Mouse (Mus musculus) retina, embryonic 14.5 days (tissue): ENCODE results near the gene Zbtb43.
A peak's percentile ranks its signal among the peaks of the same experiment; 100 is the strongest.

ENCODE experiments used
- DNase-seq: peaks from one replicate; pipeline ENCODE4 v3.0.0-alpha.2; 2015; ENCODE audit warnings: low spot score

Gene Zbtb43

GRCm38 (mm10) chr2:33468466-33469097, at the start of gene Zbtb43:
Gene Zbtb43, minus strand, starts transcription at chr2:33468559.
- DNase-seq, result peak; percentile 97

- DNase-seq, result no peak
These were observed 47.5 kb upstream of the Zbtb43 start for GRCm38 (mm10) chr2:33515856-33516255.

- DNase-seq, result no peak
These were observed 47.1 kb upstream of the Zbtb43 start for GRCm38 (mm10) chr2:33515431-33515830.

GRCm38 (mm10) chr2:33510791-33511190, 42.4 kb upstream of the Zbtb43 start:
- DNase-seq, result no peak

- no peak for DNase-seq
These were observed 34.2 kb upstream of the Zbtb43 start for GRCm38 (mm10) chr2:33502602-33503001.

GRCm38 (mm10) chr2:33498280-33498679, 29.9 kb upstream of the Zbtb43 start:
- no peak for DNase-seq

- peak; percentile 24 for DNase-seq
These were observed 27.3 kb upstream of the Zbtb43 start for GRCm38 (mm10) chr2:33495654-33496053.

- no peak for DNase-seq
These were observed 23.7 kb upstream of the Zbtb43 start for GRCm38 (mm10) chr2:33492041-33492440.

- peak; percentile 49 for DNase-seq
These were observed 21.2 kb upstream of the Zbtb43 start for GRCm38 (mm10) chr2:33489565-33489964.

- no peak for DNase-seq
These were observed 19.0 kb upstream of the Zbtb43 start for GRCm38 (mm10) chr2:33487332-33487731.

- peak; percentile 91 for DNase-seq
These were observed 18.5 kb upstream of the Zbtb43 start for GRCm38 (mm10) chr2:33486866-33487265.

GRCm38 (mm10) chr2:33477961-33478755, 9.8 kb upstream of the Zbtb43 start:
- DNase-seq, result no peak

- DNase-seq, result no peak
These were observed 7.6 kb upstream of the Zbtb43 start for GRCm38 (mm10) chr2:33475961-33476360.

GRCm38 (mm10) chr2:33467546-33468465, 553 bp downstream of the Zbtb43 start:
- no peak for DNase-seq

GRCm38 (mm10) chr2:33465966-33466365, 2.4 kb downstream of the Zbtb43 start:
- no peak for DNase-seq

GRCm38 (mm10) chr2:33465215-33465614, 3.1 kb downstream of the Zbtb43 start:
- no peak for DNase-seq

GRCm38 (mm10) chr2:33462066-33462465, 6.3 kb downstream of the Zbtb43 start:
- DNase-seq, result no peak

- DNase-seq, result no peak
These were observed 7.3 kb downstream of the Zbtb43 start for GRCm38 (mm10) chr2:33461066-33461465.

GRCm38 (mm10) chr2:33459660-33460059, 8.7 kb downstream of the Zbtb43 start:
- DNase-seq, result no peak

GRCm38 (mm10) chr2:33456696-33457095, 11.7 kb downstream of the Zbtb43 start:
- DNase-seq, result no peak

- DNase-seq, result no peak
These were observed 12.1 kb downstream of the Zbtb43 start for GRCm38 (mm10) chr2:33456242-33456641.

GRCm38 (mm10) chr2:33455350-33455749, 13.0 kb downstream of the Zbtb43 start:
- DNase-seq, result no peak
